8 mouse cellular contexts compared by ENCODE assay signal in genomic region chr2:92296402-92296801, GRCm38 (mm10).
DNase-seq lines count a peak whose midpoint lies in the region; ATAC-seq and TF ChIP-seq lines count a peak whose summit lies in the region.

No protein-coding gene starts in this region.

- WGBS in heart, embryonic 12.5 days: 4% methylated on average over 6 of the region's 6 CpGs
- WGBS in forebrain, postnatal 0 days: 3% methylated on average over 6 of the region's 6 CpGs
- WGBS in hindbrain, postnatal 0 days: 4% methylated on average over 6 of the region's 6 CpGs
- 6% methylated on average over 6 of the region's 6 CpGs for WGBS in midbrain, embryonic 13.5 days

- H3K4me3 ChIP-seq in heart, embryonic 12.5 days: no peak overlapping the region
- H3K4me3 ChIP-seq in forebrain, postnatal 0 days (ENCODE audit: low read depth, low read length): no peak overlapping the region
- no peak overlapping the region for H3K4me3 ChIP-seq in hindbrain, postnatal 0 days (ENCODE audit: low read length)
- no peak overlapping the region for H3K4me3 ChIP-seq in midbrain, embryonic 13.5 days (replicated peaks)

- no peak overlapping the region for H3K4me2 ChIP-seq in heart, embryonic 12.5 days
- no peak overlapping the region for H3K4me2 ChIP-seq in forebrain, postnatal 0 days (ENCODE audit: low read depth)
- no peak overlapping the region for H3K4me2 ChIP-seq in hindbrain, postnatal 0 days (ENCODE audit: low read depth, low read length)
- H3K4me2 ChIP-seq in midbrain, embryonic 13.5 days (replicated peaks): no peak overlapping the region

- H3K4me1 ChIP-seq in heart, embryonic 12.5 days (replicated peaks): peaks cover 13% of the 10 kb centered on the region
- peaks cover 9% of the 10 kb centered on the region; the same call in 1 of the 2 replicates for H3K4me1 ChIP-seq in forebrain, postnatal 0 days (ENCODE audit: insufficient read depth)
- H3K4me1 ChIP-seq in hindbrain, postnatal 0 days (ENCODE audit: insufficient read depth, low read length): no peaks in the 10 kb centered on the region
- peaks cover 8% of the 10 kb centered on the region for H3K4me1 ChIP-seq in midbrain, embryonic 13.5 days (replicated peaks)

- no peaks in the 10 kb centered on the region for H3K9me3 ChIP-seq in heart, embryonic 12.5 days (replicated peaks)
- H3K9me3 ChIP-seq in forebrain, postnatal 0 days (ENCODE audit: low read length): no peaks in the 10 kb centered on the region
- H3K9me3 ChIP-seq in hindbrain, postnatal 0 days (ENCODE audit: low read length): no peaks in the 10 kb centered on the region
- H3K9me3 ChIP-seq in midbrain, embryonic 13.5 days: no peaks in the 10 kb centered on the region

- peak; percentile 85 for TF ChIP-seq CTCF in forebrain, postnatal 0 days (IDR thresholded peaks at IDR 0.05; ENCODE audit: low read depth)
- TF ChIP-seq CTCF in hindbrain, postnatal 0 days (IDR thresholded peaks at IDR 0.05; ENCODE audit: low read depth): peak; percentile 84

- DNase-seq in heart, adult 18-20 months: peak; percentile 84 to 90
- DNase-seq in c-Kit-positive CD71-positive TER-119-negative erythroid progenitor cells, embryonic 14.5 days (ENCODE audit: low read depth): peak; percentile 73
- DNase-seq in forebrain, postnatal 0 days: peak; percentile 91
- DNase-seq in hindbrain, postnatal 0 days (ENCODE audit: low spot score): peak; percentile 95
- peak; percentile 34 to 71 for DNase-seq in left cerebral cortex, adult 8-10 months (ENCODE audit: low spot score in 2 of 2)
- peak; percentile 30 to 59 for DNase-seq in spleen, postnatal 14 days (ENCODE audit: low spot score in 2 of 2)

- no peak for ATAC-seq in heart, embryonic 12.5 days (ENCODE audit: insufficient number of reproducible peaks, low FRiP score)
- peak; percentile 70 for ATAC-seq in forebrain, postnatal 0 days
- ATAC-seq in hindbrain, postnatal 0 days: peak; percentile 43; the same call in 1 of the 2 replicates
- peak; percentile 45; the same call in 1 of the 2 replicates for ATAC-seq in midbrain, embryonic 13.5 days

- no peak overlapping the region for H3K9ac ChIP-seq in heart, embryonic 12.5 days
- no peak overlapping the region for H3K9ac ChIP-seq in forebrain, postnatal 0 days
- no peak overlapping the region for H3K9ac ChIP-seq in hindbrain, postnatal 0 days (replicated peaks; ENCODE audit: low read length)
- no peak overlapping the region for H3K9ac ChIP-seq in midbrain, embryonic 13.5 days (replicated peaks)

- no peaks in the 10 kb centered on the region for H3K27me3 ChIP-seq in heart, embryonic 12.5 days (replicated peaks)
- no peaks in the 10 kb centered on the region for H3K27me3 ChIP-seq in forebrain, postnatal 0 days (ENCODE audit: insufficient read depth, low read length)
- H3K27me3 ChIP-seq in hindbrain, postnatal 0 days (ENCODE audit: insufficient read depth, low read length): no peaks in the 10 kb centered on the region
- no peaks in the 10 kb centered on the region for H3K27me3 ChIP-seq in midbrain, embryonic 13.5 days

- H3K27ac ChIP-seq in heart, embryonic 12.5 days (ENCODE audit: poor library complexity, severe bottlenecking): no peak overlapping the region
- no peak overlapping the region for H3K27ac ChIP-seq in forebrain, postnatal 0 days (ENCODE audit: low read depth, low read length)
- no peak overlapping the region for H3K27ac ChIP-seq in hindbrain, postnatal 0 days
- H3K27ac ChIP-seq in midbrain, embryonic 13.5 days: no peak overlapping the region

- H3K36me3 ChIP-seq in heart, embryonic 12.5 days: no peaks in the 10 kb centered on the region
- no peaks in the 10 kb centered on the region for H3K36me3 ChIP-seq in forebrain, postnatal 0 days (ENCODE audit: insufficient read depth)
- H3K36me3 ChIP-seq in hindbrain, postnatal 0 days (ENCODE audit: insufficient read depth, low read length): no peaks in the 10 kb centered on the region
- no peaks in the 10 kb centered on the region for H3K36me3 ChIP-seq in midbrain, embryonic 13.5 days

Comparison
In these comparisons a context has a peak if more than half of its experiments do, and no peak if none do; other contexts are left out.
1. DNase-seq: peak in every context shown above with its lines; median percentile 95 in hindbrain, postnatal 0 days; 91 in forebrain, postnatal 0 days; 87 in heart, adult 18-20 months; 73 in c-Kit-positive CD71-positive TER-119-negative erythroid progenitor cells, embryonic 14.5 days; 52 in left cerebral cortex, adult 8-10 months; 44 in spleen, postnatal 14 days.